Mouse (Mus musculus): ENCODE measurements at regions not wholly inside any gene's neighbourhood (a gene's known extent, or its start where the extent isn't known, plus 50 kb on each side); places are given as distances from the start of the nearest gene placed in this dataset.

GRCm38 (mm10) chr9:99961561-99961960 lies 85.6 kb upstream of the Sox14 start:
- Histone ChIP-seq H3K9ac (replicated peaks; ENCODE audit: low read length) (no peak overlapping the region), H3K4me1 (ENCODE audit: insufficient read depth, low read length) (no peaks in the 10 kb centered on the region), H3K27ac (no peak overlapping the region), H3K4me2 (ENCODE audit: low read depth, low read length) (no peak overlapping the region), H3K36me3 (ENCODE audit: insufficient read depth, low read length) (no peaks in the 10 kb centered on the region), H3K4me3 (ENCODE audit: low read length) (no peak overlapping the region), H3K27me3 (ENCODE audit: insufficient read depth, low read length) (no peaks in the 10 kb centered on the region), H3K9me3 (ENCODE audit: low read length) (no peaks in the 10 kb centered on the region)
- DNase-seq (ENCODE audit: low spot score) (peak; percentile 8), ATAC-seq (no peak)
- no peak for TF ChIP-seq CTCF (IDR thresholded peaks at IDR 0.05; ENCODE audit: low read depth)

- H3K27me3 ChIP-seq (ENCODE audit: insufficient read depth, low read length) = no peaks in the 10 kb centered on the region
- no peak overlapping the region for H3K27ac ChIP-seq
- ATAC-seq = no peak
Observed at GRCm38 (mm10) chr9:99954720-99955119, 78.8 kb upstream of the Sox14 start.

GRCm38 (mm10) chr9:99954038-99954618 lies 78.2 kb upstream of the Sox14 start:
- TF ChIP-seq CTCF (IDR thresholded peaks at IDR 0.05; ENCODE audit: low read depth) = no peak
- ATAC-seq (no peak), DNase-seq (ENCODE audit: low spot score) (no peak)
- Histone ChIP-seq H3K27ac (no peak overlapping the region), H3K4me3 (ENCODE audit: low read length) (no peak overlapping the region), H3K9me3 (ENCODE audit: low read length) (no peaks in the 10 kb centered on the region), H3K27me3 (ENCODE audit: insufficient read depth, low read length) (no peaks in the 10 kb centered on the region), H3K4me2 (ENCODE audit: low read depth, low read length) (peak overlapping the region; percentile 44), H3K36me3 (ENCODE audit: insufficient read depth, low read length) (no peaks in the 10 kb centered on the region), H3K4me1 (ENCODE audit: insufficient read depth, low read length) (no peaks in the 10 kb centered on the region), H3K9ac (replicated peaks; ENCODE audit: low read length) (no peak overlapping the region)
- 25% methylated on average over 6 of the region's 6 CpGs for WGBS

More at GRCm38 (mm10) chr9:99954720-99955119, 78.8 kb upstream of the Sox14 start:
- H3K4me1 ChIP-seq (ENCODE audit: insufficient read depth, low read length) = no peaks in the 10 kb centered on the region
- 17% methylated on average over 10 of the region's 10 CpGs for WGBS
- no peaks in the 10 kb centered on the region for H3K9me3 ChIP-seq (ENCODE audit: low read length)
- TF ChIP-seq CTCF (IDR thresholded peaks at IDR 0.05; ENCODE audit: low read depth) = no peak
- no peak overlapping the region for H3K9ac ChIP-seq (replicated peaks; ENCODE audit: low read length)
- H3K4me2 ChIP-seq (ENCODE audit: low read depth, low read length) = peak overlapping the region; percentile 44
- peak; percentile 38 for DNase-seq (ENCODE audit: low spot score)
- no peak overlapping the region for H3K4me3 ChIP-seq (ENCODE audit: low read length)
- H3K36me3 ChIP-seq (ENCODE audit: insufficient read depth, low read length) = no peaks in the 10 kb centered on the region

Data from hindbrain, postnatal 0 days (tissue).